Mouse (Mus musculus) spleen, postnatal 36 days (tissue): ENCODE measurements around the gene Wwp2.
A peak's percentile ranks its signal among the peaks of the same experiment; 100 is the strongest.
"Not testable (repeated sequence)": the region's sequence is repeated elsewhere in the genome, so short reads cannot be mapped to it uniquely, and the experiment has no call there.

ENCODE experiments used
- DNase-seq, 2 experiments: peaks; one replicate each; pipeline ENCODE4 v3.0.0; 2022; ENCODE audit warnings: low spot score in 2 of 2, mixed read lengths in 1 of 2

Gene Wwp2

GRCm38 (mm10) chr8:107475613-107476012 is 39.4 kb downstream of the Wwp2 start:
- DNase-seq: no peak

DNA sequence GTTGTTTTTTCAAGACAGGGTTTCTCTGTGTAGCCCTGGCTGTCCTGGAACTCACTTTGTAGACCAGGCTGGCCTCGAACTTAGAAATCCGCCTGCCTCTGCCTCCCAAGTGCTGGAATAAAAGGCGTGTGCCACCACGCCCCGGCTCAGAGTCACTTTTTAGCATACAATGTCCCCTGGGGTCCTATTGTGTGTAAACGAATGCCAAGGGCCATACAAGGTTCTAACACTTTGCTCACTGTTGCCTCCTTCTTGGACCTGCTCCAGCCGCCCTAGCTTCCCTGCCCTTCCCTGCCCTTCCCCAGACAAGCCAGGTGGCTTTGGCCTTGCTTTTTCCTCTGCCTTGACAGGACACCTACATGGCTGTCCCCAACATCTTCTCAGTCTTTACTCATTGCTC is 40.6 kb downstream of the Wwp2 start:
- not testable (repeated sequence) for DNase-seq

- no peak for DNase-seq
Observed at GRCm38 (mm10) chr8:107478728-107479127, 42.6 kb downstream of the Wwp2 start.

DNA sequence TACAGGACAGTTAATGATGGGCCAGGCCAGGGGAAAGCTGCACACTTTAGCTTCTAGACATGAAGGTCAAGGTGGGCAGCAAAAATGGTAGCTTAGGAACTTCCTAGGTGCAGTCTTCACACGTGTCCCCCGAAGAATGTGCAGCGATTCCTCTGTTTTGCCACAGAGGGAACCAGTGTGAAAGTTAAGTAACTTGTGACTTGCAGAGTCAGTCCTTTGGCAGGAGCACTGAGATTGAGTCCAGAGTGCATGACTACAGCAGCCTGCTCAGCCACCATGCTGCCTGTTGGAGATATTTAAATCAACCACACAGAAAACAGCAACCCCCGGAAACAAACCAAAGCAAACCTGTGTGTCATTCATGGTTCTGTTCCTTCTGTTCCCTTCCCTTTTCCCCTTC is 44.3 kb downstream of the Wwp2 start:
- DNase-seq: no peak

GRCm38 (mm10) chr8:107483250-107483649 is 47.1 kb downstream of the Wwp2 start:
- no peak for DNase-seq

DNA sequence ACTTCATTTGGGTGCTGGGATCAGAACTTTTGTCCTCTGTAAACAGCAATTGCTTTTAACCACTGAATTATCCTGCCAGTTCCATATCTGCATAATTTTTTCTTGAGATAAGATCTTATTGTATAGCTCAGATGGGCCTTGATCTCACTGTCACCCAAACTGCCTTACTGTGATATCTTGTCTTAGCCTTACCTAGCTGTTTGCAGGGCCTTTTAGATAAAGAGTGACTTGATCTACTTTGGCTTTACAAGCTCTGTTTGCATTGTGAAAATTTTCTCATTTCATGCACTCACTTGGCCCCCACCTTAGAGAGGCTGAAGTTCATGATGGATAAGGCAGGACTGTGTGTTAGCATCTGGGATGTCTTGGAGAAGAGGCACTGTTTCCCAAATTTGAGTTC is 48.8 kb downstream of the Wwp2 start:
- no peak for DNase-seq

- DNase-seq: no peak
Observed at GRCm38 (mm10) chr8:107488551-107488950, 52.4 kb downstream of the Wwp2 start.

DNA sequence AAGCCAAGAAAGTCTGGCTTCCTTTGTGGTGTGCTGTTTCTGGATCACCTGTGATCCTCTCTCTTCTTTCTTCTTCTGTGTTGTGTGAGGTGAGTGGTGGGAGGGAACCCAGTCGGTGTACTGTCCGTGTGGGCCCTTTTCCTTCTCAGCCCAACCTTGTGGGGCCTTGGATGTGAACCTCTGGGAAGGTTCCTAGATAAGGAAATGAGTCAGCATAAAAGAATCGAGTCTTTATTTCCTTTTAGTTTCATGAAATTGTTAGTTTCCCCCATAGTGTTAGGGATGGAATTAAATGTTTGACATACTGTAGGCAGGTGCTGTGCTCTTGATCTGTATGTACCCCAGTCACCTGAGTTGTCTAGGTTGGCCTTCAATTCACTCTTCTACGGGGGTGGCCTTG is 52.9 kb downstream of the Wwp2 start:
- no peak for DNase-seq

- no peak for DNase-seq
Observed at GRCm38 (mm10) chr8:107489921-107490320, 53.8 kb downstream of the Wwp2 start.

DNA sequence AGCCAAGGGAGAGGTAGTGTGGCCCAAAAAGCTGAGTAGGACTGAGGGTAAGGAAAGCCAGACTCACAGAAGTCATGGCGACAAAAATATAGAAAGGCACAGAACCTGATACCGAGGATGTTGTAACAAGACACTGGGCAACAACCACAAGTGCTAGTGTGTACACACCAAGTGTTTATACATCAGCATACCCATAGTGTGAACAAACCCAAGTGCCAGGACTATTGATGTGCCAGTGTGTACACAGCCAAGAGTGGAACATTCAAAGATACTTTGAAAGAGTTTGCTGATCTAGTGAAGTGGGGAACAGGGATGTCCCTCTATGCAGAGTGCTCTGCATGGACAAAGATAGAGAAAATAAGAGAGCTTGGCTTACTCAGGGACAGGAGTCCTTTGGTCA is 54.5 kb downstream of the Wwp2 start:
- no peak for DNase-seq

- no peak for DNase-seq
Observed at GRCm38 (mm10) chr8:107491212-107491611, 55.0 kb downstream of the Wwp2 start.

GRCm38 (mm10) chr8:107491831-107492230 is 55.7 kb downstream of the Wwp2 start:
- no peak for DNase-seq

DNA sequence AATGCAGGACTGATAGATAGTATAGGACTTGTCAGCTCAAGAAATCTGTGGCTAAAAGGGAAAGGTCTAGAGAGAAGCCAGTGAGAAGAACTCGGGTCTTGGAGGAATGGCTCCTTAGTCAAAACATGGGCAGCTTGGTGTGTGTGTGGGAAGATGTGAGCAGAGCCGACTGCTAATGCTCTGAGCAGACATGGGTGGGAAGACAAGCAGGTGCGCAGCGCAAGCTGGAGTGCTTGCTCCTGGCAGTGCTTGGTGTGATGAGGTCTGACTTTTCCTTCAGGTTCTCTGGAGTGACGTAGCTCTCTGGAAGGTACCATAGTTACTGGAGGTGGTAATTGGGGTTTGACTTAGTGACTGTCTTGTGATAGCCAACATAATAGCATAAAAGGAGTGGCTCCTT is 56.6 kb downstream of the Wwp2 start:
- DNase-seq: no peak

GRCm38 (mm10) chr8:107495425-107495824 is 59.3 kb downstream of the Wwp2 start:
- DNase-seq: no peak

DNA sequence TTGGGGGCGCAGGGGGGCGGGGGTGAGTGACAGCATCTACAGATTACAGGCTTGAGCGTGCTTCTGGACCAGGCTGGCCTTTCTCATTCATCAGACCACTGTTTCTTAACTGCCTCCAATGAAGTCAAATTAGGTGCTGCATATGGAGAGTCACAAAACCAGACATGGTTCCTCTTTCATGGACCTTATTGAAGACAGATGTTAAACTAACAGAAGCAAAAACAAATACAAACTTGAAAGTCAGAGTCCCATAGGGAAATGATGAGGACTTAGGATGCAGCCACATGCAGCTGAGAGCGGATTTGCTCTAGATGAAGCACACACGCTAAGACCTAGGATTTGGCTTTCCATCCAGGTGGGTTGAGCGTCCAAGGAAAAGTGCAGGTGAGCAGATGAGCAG is 61.5 kb downstream of the Wwp2 start:
- DNase-seq: no peak

GRCm38 (mm10) chr8:107498390-107498789 is 62.2 kb downstream of the Wwp2 start:
- DNase-seq: no peak

GRCm38 (mm10) chr8:107498806-107499205 is 62.6 kb downstream of the Wwp2 start:
- no peak for DNase-seq

DNA sequence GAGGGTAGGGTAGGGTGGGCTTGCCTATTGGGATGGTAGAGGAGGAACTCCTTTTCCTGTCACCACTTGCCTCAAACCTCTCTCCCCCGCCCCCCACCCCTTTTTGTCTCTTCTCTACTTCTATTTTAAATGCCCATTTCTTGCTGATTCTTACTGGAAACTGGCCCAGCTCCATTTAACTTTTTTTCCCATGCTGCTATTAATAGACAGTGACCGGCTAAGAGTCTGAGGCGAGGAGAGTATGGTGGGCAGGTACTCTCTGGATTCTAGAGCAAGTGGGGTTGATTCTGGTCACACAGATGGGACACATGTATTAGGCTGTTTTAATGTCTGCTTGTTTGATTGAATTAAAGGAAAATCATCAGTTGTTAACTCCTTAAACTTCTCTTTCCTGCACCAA is 63.4 kb downstream of the Wwp2 start:
- DNase-seq: no peak

GRCm38 (mm10) chr8:107502407-107502806 is 66.2 kb downstream of the Wwp2 start:
- no peak for DNase-seq

GRCm38 (mm10) chr8:107502922-107503321 is 66.8 kb downstream of the Wwp2 start:
- DNase-seq: peak; percentile 69 to 75

GRCm38 (mm10) chr8:107503354-107503753 is 67.2 kb downstream of the Wwp2 start:
- peak in 1 of 2 experiments; percentile 8 for DNase-seq

DNA sequence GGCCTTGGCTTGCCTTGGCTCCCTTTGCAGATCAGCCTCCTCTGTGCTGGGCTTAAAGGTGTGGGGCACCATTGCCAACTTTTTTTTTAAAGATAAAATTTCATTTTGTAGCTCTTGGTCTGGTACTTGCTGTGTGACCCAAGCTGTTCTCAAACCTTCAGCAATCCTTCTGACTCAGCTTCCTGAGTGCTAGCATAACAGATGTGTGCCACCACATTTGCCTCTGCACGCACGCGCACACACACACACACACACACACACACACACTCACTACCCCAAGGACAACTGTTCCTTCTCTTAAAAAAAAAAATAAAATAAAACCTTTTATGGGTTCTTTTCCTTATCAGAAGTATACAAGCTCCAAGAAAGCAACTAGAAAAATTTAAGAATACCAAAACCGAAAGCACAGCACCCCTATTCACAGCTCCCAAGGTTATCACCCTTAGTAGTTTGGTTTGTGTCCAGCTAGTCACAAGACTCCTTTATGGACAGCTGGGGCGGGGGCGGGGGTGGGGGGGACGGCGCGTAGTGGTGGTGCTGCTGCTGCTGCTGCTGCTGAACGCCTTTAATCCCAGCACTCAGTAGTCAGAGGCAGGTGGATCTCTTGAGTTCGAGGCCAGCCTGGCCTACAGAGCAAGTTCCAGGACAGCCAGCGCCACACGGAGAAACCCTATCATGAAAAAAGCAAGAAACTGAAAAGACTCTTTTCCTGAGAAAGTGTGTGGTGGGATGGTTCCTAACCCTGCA is 68.2 kb downstream of the Wwp2 start:
- DNase-seq: peak; percentile 29 to 46

GRCm38 (mm10) chr8:107505271-107505670 is 69.1 kb downstream of the Wwp2 start:
- DNase-seq: no peak

GRCm38 (mm10) chr8:107507019-107507418 is 70.9 kb downstream of the Wwp2 start:
- no peak for DNase-seq
